Mouse (Mus musculus): Measurements from ENCODE around the gene Zc3h10. TPM values are rescaled to one million over a fixed set of nuclear protein-coding genes. Genes with fewer than 3 reads are reported as not detected.
A peak's percentile ranks its signal among the peaks of the same experiment; 100 is the strongest.

The Zc3h10 gene
- polyA plus RNA-seq, 1 experiment, result 17.4 TPM

- H3K27ac ChIP-seq (ENCODE audit: insufficient read depth, low read length), result peak overlapping the region; percentile 88; the same call in 1 of the 2 replicates
- H3K4me3 ChIP-seq (ENCODE audit: extremely low read depth, insufficient read depth, insufficient read length), result no peak overlapping the region; the same call in 1 of the 2 replicates
- no peak for DNase-seq (ENCODE audit: low read depth in 1 of 2, low spot score in 2 of 2)
- TF ChIP-seq POLR2A (IDR thresholded peaks at IDR 0.05; ENCODE audit: low read depth, low read length) (no peak), CTCF (IDR thresholded peaks at IDR 0.05; ENCODE audit: extremely low read depth, insufficient read depth, insufficient read length, insufficient replicate concordance) (no peak)
- WGBS, result 1% methylated on average over 4 of the region's 4 CpGs
- no peaks in the 10 kb centered on the region for H3K27me3 ChIP-seq (ENCODE audit: control insufficient read depth, insufficient read depth, low read length)
- peaks cover 25% of the 10 kb centered on the region for H3K36me3 ChIP-seq (ENCODE audit: control insufficient read depth, insufficient read depth, low read length)
- H3K4me1 ChIP-seq (ENCODE audit: control insufficient read depth, insufficient read depth, insufficient read length), result peaks cover 2% of the 10 kb centered on the region
Measured at GRCm38 (mm10) chr10:128546361-128546760, 1.2 kb downstream of the Zc3h10 start.

GRCm38 (mm10) chr10:128545570-128545898, 2.0 kb downstream of the Zc3h10 start:
- 92% methylated on average over 3 of the region's 3 CpGs for WGBS
- H3K4me3 ChIP-seq (ENCODE audit: extremely low read depth, insufficient read depth, insufficient read length), result no peak overlapping the region
- peaks cover 2% of the 10 kb centered on the region for H3K4me1 ChIP-seq (ENCODE audit: control insufficient read depth, insufficient read depth, insufficient read length)

GRCm38 (mm10) chr10:128544674-128545569, 2.7 kb downstream of the Zc3h10 start:
- 96% methylated on average over 37 of the region's 37 CpGs for WGBS
- peaks cover 2% of the 10 kb centered on the region for H3K4me1 ChIP-seq (ENCODE audit: control insufficient read depth, insufficient read depth, insufficient read length)
- peaks cover 27% of the 10 kb centered on the region for H3K36me3 ChIP-seq (ENCODE audit: control insufficient read depth, insufficient read depth, low read length)
- DNase-seq (ENCODE audit: low read depth in 1 of 2, low spot score in 2 of 2), result no peak
- H3K27ac ChIP-seq (ENCODE audit: insufficient read depth, low read length), result no peak overlapping the region
- no peaks in the 10 kb centered on the region for H3K27me3 ChIP-seq (ENCODE audit: control insufficient read depth, insufficient read depth, low read length)
- no peak overlapping the region for H3K4me3 ChIP-seq (ENCODE audit: extremely low read depth, insufficient read depth, insufficient read length)
- no peak for TF ChIP-seq CTCF (IDR thresholded peaks at IDR 0.05; ENCODE audit: extremely low read depth, insufficient read depth, insufficient read length, insufficient replicate concordance)
- TF ChIP-seq POLR2A (IDR thresholded peaks at IDR 0.05; ENCODE audit: low read depth, low read length), result no peak

More at GRCm38 (mm10) chr10:128545570-128545898, 2.0 kb downstream of the Zc3h10 start:
- Histone ChIP-seq H3K27ac (ENCODE audit: insufficient read depth, low read length) (no peak overlapping the region), H3K36me3 (ENCODE audit: control insufficient read depth, insufficient read depth, low read length) (peaks cover 27% of the 10 kb centered on the region), H3K27me3 (ENCODE audit: control insufficient read depth, insufficient read depth, low read length) (no peaks in the 10 kb centered on the region)
- DNase-seq (ENCODE audit: low read depth in 1 of 2, low spot score in 2 of 2), result no peak
- TF ChIP-seq CTCF (IDR thresholded peaks at IDR 0.05; ENCODE audit: extremely low read depth, insufficient read depth, insufficient read length, insufficient replicate concordance) (no peak), POLR2A (IDR thresholded peaks at IDR 0.05; ENCODE audit: low read depth, low read length) (no peak)

GRCm38 (mm10) chr10:128544151-128544657, 3.4 kb downstream of the Zc3h10 start:
- H3K27me3 ChIP-seq (ENCODE audit: control insufficient read depth, insufficient read depth, low read length), result no peaks in the 10 kb centered on the region
- WGBS, result 97% methylated on average over 15 of the region's 15 CpGs
- H3K4me3 ChIP-seq (ENCODE audit: extremely low read depth, insufficient read depth, insufficient read length), result no peak overlapping the region
- no peak for TF ChIP-seq POLR2A (IDR thresholded peaks at IDR 0.05; ENCODE audit: low read depth, low read length)
- TF ChIP-seq CTCF (IDR thresholded peaks at IDR 0.05; ENCODE audit: extremely low read depth, insufficient read depth, insufficient read length, insufficient replicate concordance), result no peak
- H3K4me1 ChIP-seq (ENCODE audit: control insufficient read depth, insufficient read depth, insufficient read length), result no peaks in the 10 kb centered on the region; the same call in none of the 2 replicates
- no peak for DNase-seq (ENCODE audit: low read depth in 1 of 2, low spot score in 2 of 2)
- H3K36me3 ChIP-seq (ENCODE audit: control insufficient read depth, insufficient read depth, low read length), result peaks cover 27% of the 10 kb centered on the region
- H3K27ac ChIP-seq (ENCODE audit: insufficient read depth, low read length), result no peak overlapping the region

- TF ChIP-seq CTCF (IDR thresholded peaks at IDR 0.05; ENCODE audit: extremely low read depth, insufficient read depth, insufficient read length, insufficient replicate concordance), result no peak
- no peak for TF ChIP-seq POLR2A (IDR thresholded peaks at IDR 0.05; ENCODE audit: low read depth, low read length)
- Histone ChIP-seq H3K27ac (ENCODE audit: insufficient read depth, low read length) (no peak overlapping the region), H3K4me3 (ENCODE audit: extremely low read depth, insufficient read depth, insufficient read length) (no peak overlapping the region), H3K4me1 (ENCODE audit: control insufficient read depth, insufficient read depth, insufficient read length) (no peaks in the 10 kb centered on the region; the same call in none of the 2 replicates), H3K36me3 (ENCODE audit: control insufficient read depth, insufficient read depth, low read length) (peaks cover 27% of the 10 kb centered on the region), H3K27me3 (ENCODE audit: control insufficient read depth, insufficient read depth, low read length) (no peaks in the 10 kb centered on the region)
- WGBS, result 89% methylated on average over 2 of the region's 2 CpGs
- no peak for DNase-seq (ENCODE audit: low read depth in 1 of 2, low spot score in 2 of 2)
Measured at GRCm38 (mm10) chr10:128543100-128543499, 4.5 kb downstream of the Zc3h10 start.

GRCm38 (mm10) chr10:128538340-128538870, 9.2 kb downstream of the Zc3h10 start:
- H3K36me3 ChIP-seq (ENCODE audit: control insufficient read depth, insufficient read depth, low read length), result peaks cover 5% of the 10 kb centered on the region; the same call in 1 of the 2 replicates
- 79% methylated on average over 1 of the region's 1 CpGs for WGBS
- H3K27me3 ChIP-seq (ENCODE audit: control insufficient read depth, insufficient read depth, low read length), result no peaks in the 10 kb centered on the region
- H3K27ac ChIP-seq (ENCODE audit: insufficient read depth, low read length), result no peak overlapping the region
- no peak overlapping the region for H3K4me3 ChIP-seq (ENCODE audit: extremely low read depth, insufficient read depth, insufficient read length)
- H3K4me1 ChIP-seq (ENCODE audit: control insufficient read depth, insufficient read depth, insufficient read length), result no peaks in the 10 kb centered on the region; the same call in 1 of the 2 replicates
- TF ChIP-seq CTCF (IDR thresholded peaks at IDR 0.05; ENCODE audit: extremely low read depth, insufficient read depth, insufficient read length, insufficient replicate concordance), result no peak
- no peak for TF ChIP-seq POLR2A (IDR thresholded peaks at IDR 0.05; ENCODE audit: low read depth, low read length)
- no peak for DNase-seq (ENCODE audit: low read depth in 1 of 2, low spot score in 2 of 2)
